In the genomic region with DNA sequence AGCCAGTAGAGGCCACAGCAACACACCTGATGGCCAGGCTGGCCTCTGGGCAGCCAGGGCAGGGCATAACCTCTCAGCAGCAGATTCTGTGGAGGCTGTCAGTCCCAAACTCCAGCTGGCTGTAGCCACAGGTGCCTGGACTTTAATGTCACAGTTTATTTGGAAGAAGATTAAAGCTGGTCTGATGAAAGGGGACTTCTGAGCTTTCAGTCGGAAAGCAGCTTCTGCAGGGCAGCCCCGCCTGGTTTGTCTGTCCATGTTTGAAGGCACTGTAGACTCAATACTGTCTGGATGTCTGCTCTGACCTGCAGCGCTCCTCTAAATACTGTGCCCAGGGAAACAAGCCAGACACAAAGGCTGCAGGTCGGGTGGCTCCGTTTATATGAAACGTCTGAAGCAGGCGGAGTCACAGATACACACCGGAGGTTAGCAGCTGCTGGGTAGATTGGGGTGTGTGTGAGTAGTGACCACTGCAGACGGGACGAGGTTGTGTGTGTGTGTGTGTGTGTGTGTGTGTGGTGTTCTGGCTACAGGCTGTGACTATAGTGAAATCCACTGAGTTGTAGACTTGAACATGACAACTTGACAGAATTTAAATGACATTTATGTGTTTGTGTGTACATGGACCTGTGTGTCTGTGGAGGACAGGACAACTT, we compare ENCODE assay signal across 13 mouse cellular contexts.
"Had no signal": no experiment of that assay in that cellular context is flagged by ENCODE, and none has a peak within 500 bp of the region (broad histone marks: within the 10 kb centered on the region; RNA-seq: fewer than 3 reads in every experiment).

No protein-coding gene starts in this region.

- H3K4me2 ChIP-seq: kidney, embryonic 15.5 days; liver, embryonic 13.5 days; midbrain, embryonic 13.5 days; neural tube, embryonic 15.5 days had no signal

- H3K27ac ChIP-seq: kidney, embryonic 15.5 days; liver, embryonic 13.5 days; midbrain, embryonic 13.5 days; neural tube, embryonic 15.5 days had no signal

- DNase-seq: kidney, adult 2 months; kidney, postnatal 14 days; left cerebral cortex, postnatal 4 days; liver; liver, embryonic 13.5 days; lung, adult 18-20 months; right cerebral cortex, adult 18-20 months; right cerebral cortex, postnatal 25 days; thymus, postnatal 14 days had no signal

- H3K36me3 ChIP-seq: kidney, embryonic 15.5 days; liver, embryonic 13.5 days; midbrain, embryonic 13.5 days; neural tube, embryonic 15.5 days had no signal

- ATAC-seq: midbrain, embryonic 13.5 days had no signal

- H3K9ac ChIP-seq: kidney, embryonic 15.5 days; liver, embryonic 13.5 days; midbrain, embryonic 13.5 days; neural tube, embryonic 15.5 days had no signal

- H3K9me3 ChIP-seq: liver, embryonic 13.5 days; neural tube, embryonic 15.5 days had no signal

- H3K4me1 ChIP-seq: kidney, embryonic 15.5 days; liver, embryonic 13.5 days; midbrain, embryonic 13.5 days; neural tube, embryonic 15.5 days had no signal

- H3K4me3 ChIP-seq: kidney, embryonic 15.5 days; liver, embryonic 13.5 days; midbrain, embryonic 13.5 days; myocyte; neural tube, embryonic 15.5 days had no signal

- H3K27me3 ChIP-seq: kidney, embryonic 15.5 days; midbrain, embryonic 13.5 days; neural tube, embryonic 15.5 days had no signal
